ENCODE assay signal across 25 mouse cellular contexts in genomic region chr9:24772431-24773120, GRCm38 (mm10). TPM values are rescaled to one million over a fixed set of nuclear protein-coding genes. Genes with fewer than 3 reads are reported as not detected.
DNase-seq lines count a peak whose midpoint lies in the region; ATAC-seq and TF ChIP-seq lines count a peak whose summit lies in the region.
"Had no signal": no experiment of that assay in that cellular context is flagged by ENCODE, and none has a peak within 500 bp of the region (broad histone marks: within the 10 kb centered on the region; RNA-seq: fewer than 3 reads in every experiment).

No protein-coding gene starts in this region.

- H3K9me3 ChIP-seq in heart, embryonic 10.5 days = no peaks in the 10 kb centered on the region
- no peaks in the 10 kb centered on the region for H3K9me3 ChIP-seq in lung, embryonic 14.5 days (ENCODE audit: low read depth, low read length)
- no peaks in the 10 kb centered on the region for H3K9me3 ChIP-seq in liver, embryonic 13.5 days (replicated peaks)
- H3K9me3 ChIP-seq: forebrain, embryonic 12.5 days; limb, embryonic 15.5 days; midbrain, embryonic 15.5 days; neural tube, embryonic 15.5 days had no signal

- no peak for ATAC-seq in lung, embryonic 14.5 days (ENCODE audit: insufficient read depth)
- ATAC-seq in liver, embryonic 13.5 days (ENCODE audit: low read depth) = no peak
- ATAC-seq: inflammation-experienced regulatory T-cells, adult 6 months; midbrain, embryonic 15.5 days; Patski had no signal

- H3K27me3 ChIP-seq in heart, embryonic 10.5 days (ENCODE audit: insufficient read depth, poor library complexity, severe bottlenecking) = 0 out of 2 replicates have a peak, but pooled peaks cover 17% of the 10 kb centered on the region
- peaks cover 92% of the 10 kb centered on the region for H3K27me3 ChIP-seq in lung, embryonic 14.5 days (ENCODE audit: insufficient read depth, low read length)
- peaks cover 93% of the 10 kb centered on the region for H3K27me3 ChIP-seq in liver, embryonic 13.5 days

- TF ChIP-seq CTCF in lung, embryonic 14.5 days (IDR thresholded peaks at IDR 0.05; ENCODE audit: low read depth) = no peak

- 2% methylated on average over 9 of the region's 9 CpGs for WGBS in heart, embryonic 10.5 days
- 11% methylated on average over 9 of the region's 9 CpGs for WGBS in lung, embryonic 14.5 days
- 24% methylated on average over 9 of the region's 9 CpGs for WGBS in liver, embryonic 13.5 days (ENCODE audit: insufficient replicate concordance)

- peak overlapping the region; percentile 94 for H3K27ac ChIP-seq in heart, embryonic 10.5 days
- H3K27ac ChIP-seq in lung, embryonic 14.5 days (ENCODE audit: low read depth) = no peak overlapping the region
- H3K27ac ChIP-seq in liver, embryonic 13.5 days = no peak overlapping the region
- H3K27ac ChIP-seq: forebrain, embryonic 12.5 days; limb, embryonic 15.5 days; midbrain, embryonic 15.5 days; neural tube, embryonic 15.5 days had no signal

- H3K36me3 ChIP-seq in heart, embryonic 10.5 days = peaks cover 29% of the 10 kb centered on the region
- no peaks in the 10 kb centered on the region for H3K36me3 ChIP-seq in lung, embryonic 14.5 days (ENCODE audit: insufficient read depth)
- H3K36me3 ChIP-seq in liver, embryonic 13.5 days = no peaks in the 10 kb centered on the region
- H3K36me3 ChIP-seq: forebrain, embryonic 12.5 days; limb, embryonic 15.5 days; midbrain, embryonic 15.5 days; neural tube, embryonic 15.5 days had no signal

- peaks cover 31% of the 10 kb centered on the region for H3K4me1 ChIP-seq in heart, embryonic 10.5 days
- H3K4me1 ChIP-seq in lung, embryonic 14.5 days (ENCODE audit: insufficient read depth) = no peaks in the 10 kb centered on the region
- peaks cover 10% of the 10 kb centered on the region; the same call in 1 of the 2 replicates for H3K4me1 ChIP-seq in liver, embryonic 13.5 days (replicated peaks)

- H3K4me3 ChIP-seq in heart, embryonic 10.5 days = peak overlapping the region; percentile 74
- peak overlapping the region; percentile 38; the same call in 1 of the 2 replicates for H3K4me3 ChIP-seq in lung, embryonic 14.5 days (ENCODE audit: low read depth, low read length)
- H3K4me3 ChIP-seq in liver, embryonic 13.5 days (replicated peaks) = peak overlapping the region; percentile 43
- H3K4me3 ChIP-seq: forebrain, embryonic 12.5 days; midbrain, embryonic 15.5 days had no signal

- no peak overlapping the region; the same call in 1 of the 2 replicates for H3K9ac ChIP-seq in lung, embryonic 14.5 days
- no peak overlapping the region for H3K9ac ChIP-seq in liver, embryonic 13.5 days
- H3K9ac ChIP-seq: forebrain, embryonic 12.5 days; limb, embryonic 15.5 days; midbrain, embryonic 15.5 days; neural tube, embryonic 15.5 days had no signal

- peak; percentile 9 to 17 for DNase-seq in cerebellum, postnatal 10 days
- no peak for DNase-seq in cerebellum, adult 11-12 months
- DNase-seq in heart, embryonic 10.5 days (ENCODE audit: low spot score) = no peak
- DNase-seq in heart, adult 8-10 months (ENCODE audit: low spot score) = no peak
- no peak for DNase-seq in lung, embryonic 14.5 days
- no peak for DNase-seq in lung, postnatal 25 days (ENCODE audit: low spot score)
- no peak for DNase-seq in liver, embryonic 13.5 days
- DNase-seq in thymus, adult 18-20 months = no peak
- DNase-seq: adrenal gland, adult 8-10 months; cerebellum, postnatal 25 days; gastrocnemius, postnatal 36 days; kidney, adult 2 months; kidney, postnatal 10 days; layer of hippocampus, postnatal 36 days; right cerebral cortex, postnatal 14 days; spleen, adult 18-20 months had no signal

- H3K4me2 ChIP-seq in lung, embryonic 14.5 days = no peak overlapping the region
- H3K4me2 ChIP-seq in liver, embryonic 13.5 days = no peak overlapping the region
- H3K4me2 ChIP-seq: forebrain, embryonic 12.5 days; limb, embryonic 15.5 days; midbrain, embryonic 15.5 days; neural tube, embryonic 15.5 days had no signal

RNA-seq across cellular contexts. Expression of gene Tbx20, which starts 1.5 kb away (rescaled TPM):
- 46.8 and 69.7 TPM in 2 replicates for polyA plus RNA-seq in heart, embryonic 10.5 days (2016; fragmentation: Nextera tagmentation; extraction: Ambion mirVana)
- total RNA-seq in heart, adult 8-10 months (2022) = 10 to 100 TPM; 80.1 to 90.6 (median 87.4) TPM
- polyA plus RNA-seq in lung, embryonic 14.5 days (2014; fragmentation: Nextera tagmentation; extraction: Ambion mirVana) = 0.32 and 1.6 TPM in 2 replicates
- 0.69 and 0.96 TPM in 2 replicates for polyA plus RNA-seq in liver, embryonic 13.5 days (2015; fragmentation: Nextera tagmentation; extraction: Ambion mirVana)
- total RNA-seq: gastrocnemius, postnatal 36 days; hematopoietic stem cell, adult 5-6 weeks; layer of hippocampus, adult 18-20 months; layer of hippocampus, postnatal 36 days; left cerebral cortex, postnatal 14 days had no signal
- polyA plus RNA-seq: inflammation-experienced regulatory T-cells, adult 6 months; limb, embryonic 15.5 days had no signal

Comparison
In these comparisons a context has a peak if more than half of its experiments do, and no peak if none do; other contexts are left out.
1. DNase-seq: peak in cerebellum, postnatal 10 days (2 of 2); none in cerebellum, adult 11-12 months (single experiment), heart, embryonic 10.5 days (single experiment), heart, adult 8-10 months (single experiment), lung, embryonic 14.5 days (single experiment), lung, postnatal 25 days (single experiment), liver, embryonic 13.5 days (single experiment) and thymus, adult 18-20 months (0 of 2).
2. RNA of gene Tbx20, which starts 1.5 kb away (polyA plus RNA-seq): 46.8 to 69.7 TPM in heart, embryonic 10.5 days; 0.69 to 0.96 TPM in liver, embryonic 13.5 days and 0.32 to 1.6 TPM in lung, embryonic 14.5 days; every median in the first group is over 10 times any median in the second.
3. Peak in every context shown above with its lines, with median percentiles within 50 percentile points of each other: H3K4me3 ChIP-seq.